Mouse (Mus musculus): ENCODE measurements around the gene Wdr90.

Gene Wdr90

DNA sequence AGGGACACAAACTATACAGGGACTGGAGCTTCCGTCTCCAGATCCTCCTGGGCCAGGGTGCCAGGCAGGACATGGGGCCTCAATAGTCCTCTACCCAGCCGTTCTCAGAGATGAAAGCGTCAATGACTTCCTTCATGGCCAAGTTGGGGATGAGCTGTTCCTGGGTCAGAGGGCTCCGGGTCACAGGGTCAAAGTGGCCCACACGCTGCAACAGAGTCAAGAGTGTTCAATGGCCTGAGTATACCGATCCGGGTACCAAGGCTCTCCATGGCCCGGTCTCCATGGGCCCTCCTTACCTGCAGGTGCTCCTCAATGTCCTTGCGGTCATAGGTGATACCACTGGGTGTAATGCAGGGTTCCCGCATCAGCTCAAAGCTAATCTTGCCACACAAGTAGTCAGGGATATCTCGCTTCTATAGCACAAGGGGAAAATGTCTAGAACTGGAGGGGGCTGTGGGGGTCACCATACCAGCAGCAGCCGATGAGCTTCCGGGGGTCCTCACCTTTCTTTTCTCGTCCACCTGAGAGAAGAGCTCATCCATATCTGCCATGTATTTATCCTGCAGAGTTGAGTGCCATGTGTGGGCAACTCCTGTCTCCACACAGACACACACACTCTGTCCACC lies 30.4 kb downstream of the Wdr90 start:
- DNase-seq (ENCODE audit: low spot score in 2 of 2) = no peak

- no peak for DNase-seq (ENCODE audit: low spot score in 2 of 2)
Measured at GRCm38 (mm10) chr17:25830200-25830753, 31.0 kb downstream of the Wdr90 start.

DNA sequence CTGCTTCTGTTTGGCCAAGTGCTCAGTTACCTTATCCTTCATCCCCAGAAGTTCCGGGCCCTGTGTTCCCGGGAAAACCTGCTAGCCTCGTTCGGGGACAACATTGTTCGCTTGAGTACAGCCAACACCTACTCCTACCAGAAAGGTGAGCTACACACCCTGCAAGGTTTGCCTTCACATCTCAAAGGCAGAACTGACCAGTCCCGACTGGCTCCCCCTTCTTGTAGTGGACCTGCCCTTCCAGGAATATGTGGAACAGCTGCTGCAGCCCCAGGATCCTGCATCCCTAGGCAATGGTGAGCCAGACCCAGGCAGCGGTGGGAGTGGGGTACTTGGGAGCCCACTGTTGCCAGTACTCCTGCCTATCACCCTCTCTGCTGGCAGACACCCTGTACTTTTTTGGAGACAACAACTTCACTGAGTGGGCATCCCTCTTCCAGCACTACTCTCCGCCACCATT lies 31.7 kb downstream of the Wdr90 start:
- no peak for DNase-seq (ENCODE audit: low spot score in 2 of 2)

- peak; percentile 84 to 89 for DNase-seq (ENCODE audit: low spot score in 2 of 2)
Measured at GRCm38 (mm10) chr17:25828712-25829557, 32.4 kb downstream of the Wdr90 start, which contains the start of gene Jmjd8. Gene Jmjd8 (plus strand): TSS chr17:25828867.

DNA sequence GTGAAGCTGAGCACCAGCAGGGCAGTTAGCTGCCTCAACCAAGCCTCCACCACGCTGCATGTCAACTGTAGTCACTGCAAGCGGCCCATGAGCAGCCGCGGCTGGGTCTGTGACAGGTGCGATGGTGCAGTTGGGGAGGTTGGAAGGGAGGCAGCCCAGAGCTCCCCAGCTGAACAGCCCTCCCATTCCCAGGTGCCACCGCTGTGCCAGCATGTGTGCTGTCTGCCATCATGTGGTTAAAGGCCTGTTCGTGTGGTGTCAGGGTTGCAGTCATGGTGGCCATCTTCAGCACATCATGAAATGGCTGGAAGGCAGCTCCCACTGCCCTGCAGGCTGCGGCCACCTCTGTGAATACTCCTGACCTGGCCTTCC lies 33.1 kb downstream of the Wdr90 start:
- no peak for DNase-seq (ENCODE audit: low spot score in 2 of 2)

DNA sequence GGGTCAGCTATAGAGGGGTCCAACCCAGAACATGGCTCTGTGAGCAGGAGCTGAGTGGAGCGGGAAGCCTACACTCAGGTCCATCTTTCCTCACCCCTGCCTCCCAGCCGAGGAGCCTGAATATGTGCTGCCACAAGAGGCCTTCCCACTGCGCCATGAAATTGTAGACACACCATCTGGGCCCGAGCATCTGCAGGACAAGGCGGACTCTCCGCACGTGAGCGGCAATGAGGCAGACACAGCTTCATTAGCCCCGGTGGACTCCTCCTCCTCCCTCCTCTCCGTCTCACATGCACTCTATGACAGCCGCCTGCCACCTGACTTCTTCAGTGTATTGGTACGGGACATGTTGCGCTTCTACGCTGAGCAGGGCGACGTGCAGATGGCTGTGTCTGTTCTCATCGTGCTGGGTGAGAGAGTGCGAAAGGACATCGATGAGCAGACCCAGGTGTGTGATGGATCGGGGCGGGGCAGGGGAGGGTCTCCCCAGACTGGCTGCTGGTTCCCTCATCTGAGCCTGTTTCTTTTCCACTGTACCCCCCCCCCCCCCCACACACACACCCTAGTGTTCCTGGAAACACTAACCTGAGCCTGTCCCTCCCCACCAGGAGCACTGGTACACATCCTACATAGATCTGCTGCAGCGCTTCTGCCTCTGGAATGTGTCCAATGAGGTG lies 33.6 kb downstream of the Wdr90 start:
- DNase-seq (ENCODE audit: low spot score in 2 of 2) = no peak

DNA sequence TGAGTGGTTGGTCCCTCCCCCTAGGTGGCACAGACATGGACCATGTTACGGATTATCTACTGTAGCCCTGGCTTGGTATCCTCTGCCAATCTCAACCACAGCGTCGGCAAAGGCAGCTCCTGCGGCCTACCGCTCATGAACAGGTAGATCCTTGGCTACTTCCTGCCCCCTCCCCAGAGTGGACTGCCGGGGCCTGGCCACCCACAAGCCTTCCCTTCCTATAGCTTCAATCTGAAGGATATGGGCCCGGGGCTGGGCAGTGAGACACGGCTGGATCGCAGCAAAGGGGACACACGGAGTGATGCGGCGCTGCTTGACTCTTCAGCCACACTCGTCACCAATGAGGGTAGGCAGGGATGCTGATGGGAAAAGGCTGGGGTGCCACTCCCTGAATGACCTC lies 34.3 kb downstream of the Wdr90 start:
- no peak for DNase-seq (ENCODE audit: low spot score in 2 of 2)

- DNase-seq (ENCODE audit: low spot score in 2 of 2) = no peak
Measured at GRCm38 (mm10) chr17:25825984-25826570, 35.2 kb downstream of the Wdr90 start.

GRCm38 (mm10) chr17:25825311-25825710 lies 36.0 kb downstream of the Wdr90 start:
- no peak for DNase-seq (ENCODE audit: low spot score in 2 of 2)

- no peak for DNase-seq (ENCODE audit: low spot score in 2 of 2)
Measured at GRCm38 (mm10) chr17:25824362-25825142, 36.7 kb downstream of the Wdr90 start.

- DNase-seq (ENCODE audit: low spot score in 2 of 2) = peak; percentile 85 to 86
Measured at GRCm38 (mm10) chr17:25823452-25823851, 37.8 kb downstream of the Wdr90 start, which contains the start of gene Wdr24. Gene Wdr24 (plus strand): TSS chr17:25823627.

DNA sequence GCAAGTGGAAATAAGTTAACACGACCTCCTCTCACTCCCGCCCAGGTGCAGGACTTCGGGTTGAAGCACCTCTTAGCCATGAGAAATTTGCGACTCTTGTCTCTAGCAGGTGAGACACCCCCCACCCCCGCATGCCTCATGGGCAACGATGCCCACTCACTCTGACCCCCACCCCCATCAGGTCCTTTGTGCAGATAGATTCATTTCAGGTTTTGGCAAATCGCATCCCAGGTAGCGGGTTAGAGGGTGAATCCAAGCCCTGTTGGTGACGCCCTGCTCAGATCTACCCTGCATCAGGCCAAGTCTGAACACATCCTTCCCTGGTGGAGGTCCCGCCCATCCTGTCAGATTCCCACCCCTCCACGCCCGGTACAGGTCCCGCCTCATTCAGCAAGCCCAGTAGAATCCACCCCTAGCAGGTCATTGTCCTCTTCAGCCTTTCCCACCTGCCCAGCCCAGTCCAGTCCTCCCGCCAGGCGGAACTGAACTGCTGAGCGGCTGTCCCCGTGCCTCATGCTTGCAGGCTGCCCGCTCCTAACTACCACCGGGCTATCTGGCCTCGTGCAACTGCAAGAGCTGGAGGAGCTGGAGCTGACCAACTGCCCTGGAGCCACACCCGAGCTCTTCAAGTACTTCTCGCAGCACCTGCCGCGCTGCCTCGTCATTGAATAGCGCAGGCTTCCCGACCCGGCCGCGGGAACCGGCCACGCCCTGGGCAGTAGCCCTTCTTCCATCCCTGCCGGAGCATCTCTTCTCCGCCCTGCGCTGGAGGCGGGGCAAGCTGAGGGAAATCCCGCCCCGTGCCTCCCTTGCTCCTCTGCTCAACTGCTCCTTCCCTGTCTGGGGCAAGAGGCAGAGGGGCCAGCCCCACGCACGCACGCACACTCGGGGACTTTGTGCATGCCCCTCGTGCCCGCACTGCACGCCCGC lies 42.2 kb downstream of the Wdr90 start:
- DNase-seq (ENCODE audit: low spot score in 2 of 2) = no peak

- DNase-seq (ENCODE audit: low spot score in 2 of 2) = no peak
Measured at GRCm38 (mm10) chr17:25817662-25818061, 43.6 kb downstream of the Wdr90 start.

GRCm38 (mm10) chr17:25813471-25813870 lies 47.8 kb downstream of the Wdr90 start:
- peak; percentile 89 to 94 for DNase-seq (ENCODE audit: low spot score in 2 of 2)

DNA sequence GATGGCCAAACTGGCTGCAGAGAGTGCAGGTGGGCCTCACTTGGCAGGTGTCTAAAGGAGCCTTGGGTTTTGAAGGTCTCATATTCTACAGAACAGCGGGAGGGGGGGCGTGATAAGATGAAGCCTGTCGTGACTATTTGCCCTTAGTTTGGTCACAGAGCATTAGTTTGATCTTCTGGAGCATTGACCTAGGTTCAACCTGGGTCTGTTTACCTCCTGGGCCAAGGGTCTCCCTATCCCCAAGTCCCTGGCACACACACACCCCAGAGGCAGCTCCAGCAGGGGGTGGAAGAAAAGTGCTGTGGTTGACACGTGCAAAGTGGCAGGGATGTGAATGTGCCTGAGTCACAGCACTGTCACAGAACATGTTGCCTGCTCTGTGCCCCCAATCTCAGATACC lies 50.4 kb downstream of the Wdr90 start:
- DNase-seq (ENCODE audit: low spot score in 2 of 2) = no peak

GRCm38 (mm10) chr17:25809606-25810340 lies 51.5 kb downstream of the Wdr90 start:
- DNase-seq (ENCODE audit: low spot score in 2 of 2) = peak in 1 of 2 experiments; percentile 61

- DNase-seq (ENCODE audit: low spot score in 2 of 2) = peak; percentile 88 to 89
Measured at GRCm38 (mm10) chr17:25808789-25809605, 52.3 kb downstream of the Wdr90 start, which contains the start of gene Fbxl16. Gene Fbxl16 (plus strand): TSS chr17:25809085.

DNA sequence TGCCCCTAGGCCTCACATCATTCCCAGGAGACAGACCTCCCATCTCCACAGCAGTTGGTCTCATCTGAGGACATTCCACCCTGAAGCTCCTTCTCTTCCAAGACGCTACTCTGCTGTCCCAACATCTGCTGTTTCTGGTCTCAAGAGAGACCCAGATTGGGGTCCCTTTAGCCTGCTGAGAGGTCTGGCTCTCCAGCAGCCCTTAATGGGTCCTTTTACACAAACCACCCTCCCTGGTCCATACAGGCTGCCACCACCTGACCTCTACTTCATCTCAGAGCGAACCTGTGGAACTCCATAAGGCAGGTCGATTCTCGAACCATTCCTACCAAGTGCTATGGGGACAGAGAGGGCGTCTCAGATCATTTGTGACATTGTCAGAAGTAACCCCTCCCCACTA lies 53.3 kb downstream of the Wdr90 start:
- no peak for DNase-seq (ENCODE audit: low spot score in 2 of 2)

Measured in right cerebral cortex, adult 2 months (tissue).